Mouse (Mus musculus): ENCODE results near the gene Gm11437. TPM values are rescaled to one million over a fixed set of nuclear protein-coding genes. Genes with fewer than 3 reads are reported as not detected.

Gene Gm11437
- polyA plus RNA-seq, 1 experiment from 2014 or later, result not detected

- Histone ChIP-seq H3K4me3 (replicated peaks) (peak overlapping the region; percentile 77; the same call in 1 of the 2 replicates), H3K27me3 (peaks cover 9% of the 10 kb centered on the region; the same call in 1 of the 2 replicates), H3K4me1 (peaks cover 24% of the 10 kb centered on the region), H3K27ac (no peak overlapping the region), H3K9ac (no peak overlapping the region), H3K36me3 (replicated peaks) (no peaks in the 10 kb centered on the region), H3K4me2 (peak overlapping the region; percentile 80), H3K9me3 (no peaks in the 10 kb centered on the region)
- 46% methylated on average over 4 of the region's 4 CpGs for WGBS
- ATAC-seq (ENCODE audit: low FRiP score), result no peak
These were observed 11.3 kb upstream of the Gm11437 start for GRCm38 (mm10) chr11:84178571-84178970.

GRCm38 (mm10) chr11:84172539-84173435 lies 5.5 kb upstream of the Gm11437 start:
- no peak overlapping the region for H3K4me2 ChIP-seq
- 64% methylated on average over 11 of the region's 11 CpGs for WGBS
- no peaks in the 10 kb centered on the region for H3K9me3 ChIP-seq
- H3K4me3 ChIP-seq (replicated peaks), result no peak overlapping the region
- no peak overlapping the region for H3K27ac ChIP-seq
- H3K36me3 ChIP-seq (replicated peaks), result no peaks in the 10 kb centered on the region
- no peak for ATAC-seq (ENCODE audit: low FRiP score)
- H3K9ac ChIP-seq, result no peak overlapping the region
- H3K27me3 ChIP-seq, result peaks cover 11% of the 10 kb centered on the region; the same call in 1 of the 2 replicates
- H3K4me1 ChIP-seq, result no peaks in the 10 kb centered on the region; the same call in 1 of the 2 replicates

- Histone ChIP-seq H3K4me2 (no peak overlapping the region), H3K4me3 (replicated peaks) (no peak overlapping the region), H3K4me1 (no peaks in the 10 kb centered on the region; the same call in 1 of the 2 replicates), H3K9me3 (no peaks in the 10 kb centered on the region), H3K27me3 (peaks cover 12% of the 10 kb centered on the region), H3K27ac (no peak overlapping the region), H3K9ac (no peak overlapping the region), H3K36me3 (replicated peaks) (no peaks in the 10 kb centered on the region)
- ATAC-seq (ENCODE audit: low FRiP score), result no peak
- 30% methylated on average over 7 of the region's 7 CpGs for WGBS
These were observed 1.5 kb upstream of the Gm11437 start for GRCm38 (mm10) chr11:84168701-84169288.

- no peak for ATAC-seq (ENCODE audit: low FRiP score)
- Histone ChIP-seq H3K4me3 (replicated peaks) (no peak overlapping the region), H3K36me3 (replicated peaks) (no peaks in the 10 kb centered on the region), H3K9ac (no peak overlapping the region), H3K27me3 (peaks cover 12% of the 10 kb centered on the region), H3K4me2 (no peak overlapping the region), H3K9me3 (no peaks in the 10 kb centered on the region), H3K27ac (no peak overlapping the region), H3K4me1 (no peaks in the 10 kb centered on the region)
- 78% methylated on average over 4 of the region's 4 CpGs for WGBS
These were observed 2.7 kb downstream of the Gm11437 start for GRCm38 (mm10) chr11:84164561-84164960.

GRCm38 (mm10) chr11:84164123-84164522 lies 3.2 kb downstream of the Gm11437 start:
- no peak overlapping the region for H3K4me2 ChIP-seq
- no peak overlapping the region for H3K9ac ChIP-seq
- no peak overlapping the region for H3K4me3 ChIP-seq (replicated peaks)
- no peaks in the 10 kb centered on the region for H3K4me1 ChIP-seq
- H3K9me3 ChIP-seq, result no peaks in the 10 kb centered on the region
- peaks cover 11% of the 10 kb centered on the region for H3K27me3 ChIP-seq
- no peak overlapping the region for H3K27ac ChIP-seq
- 86% methylated on average over 6 of the region's 6 CpGs for WGBS
- ATAC-seq (ENCODE audit: low FRiP score), result no peak
- H3K36me3 ChIP-seq (replicated peaks), result no peaks in the 10 kb centered on the region

GRCm38 (mm10) chr11:84156535-84157262 lies 10.6 kb downstream of the Gm11437 start:
- H3K27me3 ChIP-seq, result no peaks in the 10 kb centered on the region
- H3K36me3 ChIP-seq (replicated peaks), result no peaks in the 10 kb centered on the region
- no peak overlapping the region for H3K27ac ChIP-seq
- no peak for ATAC-seq (ENCODE audit: low FRiP score)
- no peaks in the 10 kb centered on the region for H3K4me1 ChIP-seq
- H3K9ac ChIP-seq, result no peak overlapping the region
- H3K4me3 ChIP-seq (replicated peaks), result no peak overlapping the region
- WGBS, result 96% methylated on average over 4 of the region's 4 CpGs
- no peak overlapping the region for H3K4me2 ChIP-seq
- no peaks in the 10 kb centered on the region for H3K9me3 ChIP-seq

- Histone ChIP-seq H3K9me3 (no peaks in the 10 kb centered on the region), H3K36me3 (replicated peaks) (no peaks in the 10 kb centered on the region), H3K9ac (no peak overlapping the region), H3K4me3 (replicated peaks) (no peak overlapping the region), H3K4me2 (no peak overlapping the region), H3K4me1 (no peaks in the 10 kb centered on the region), H3K27me3 (no peaks in the 10 kb centered on the region), H3K27ac (no peak overlapping the region)
- no peak for ATAC-seq (ENCODE audit: low FRiP score)
- 62% methylated on average over 2 of the region's 2 CpGs for WGBS
These were observed 16.4 kb downstream of the Gm11437 start for GRCm38 (mm10) chr11:84150884-84151283.

- Histone ChIP-seq H3K4me2 (no peak overlapping the region), H3K9ac (no peak overlapping the region), H3K36me3 (replicated peaks) (no peaks in the 10 kb centered on the region), H3K27me3 (no peaks in the 10 kb centered on the region), H3K4me1 (no peaks in the 10 kb centered on the region), H3K27ac (no peak overlapping the region), H3K9me3 (no peaks in the 10 kb centered on the region), H3K4me3 (replicated peaks) (no peak overlapping the region)
- ATAC-seq (ENCODE audit: low FRiP score), result no peak
- WGBS, result 62% methylated on average over 3 of the region's 3 CpGs
These were observed 21.2 kb downstream of the Gm11437 start for GRCm38 (mm10) chr11:84146081-84146480.

- Histone ChIP-seq H3K27me3 (no peaks in the 10 kb centered on the region), H3K4me3 (replicated peaks) (no peak overlapping the region), H3K36me3 (replicated peaks) (no peaks in the 10 kb centered on the region), H3K4me2 (no peak overlapping the region), H3K27ac (no peak overlapping the region), H3K4me1 (no peaks in the 10 kb centered on the region), H3K9ac (no peak overlapping the region), H3K9me3 (no peaks in the 10 kb centered on the region)
- 77% methylated on average over 10 of the region's 10 CpGs for WGBS
- no peak for ATAC-seq (ENCODE audit: low FRiP score)
These were observed 22.0 kb downstream of the Gm11437 start for GRCm38 (mm10) chr11:84145201-84145798.

GRCm38 (mm10) chr11:84141752-84142151 lies 25.5 kb downstream of the Gm11437 start:
- H3K4me1 ChIP-seq, result no peaks in the 10 kb centered on the region
- no peak overlapping the region for H3K27ac ChIP-seq
- no peak for ATAC-seq (ENCODE audit: low FRiP score)
- no peak overlapping the region for H3K4me2 ChIP-seq
- no peak overlapping the region for H3K9ac ChIP-seq
- no peaks in the 10 kb centered on the region for H3K9me3 ChIP-seq
- H3K27me3 ChIP-seq, result no peaks in the 10 kb centered on the region
- 66% methylated on average over 2 of the region's 2 CpGs for WGBS
- H3K4me3 ChIP-seq (replicated peaks), result no peak overlapping the region
- no peaks in the 10 kb centered on the region for H3K36me3 ChIP-seq (replicated peaks)

- 35% methylated on average over 3 of the region's 3 CpGs for WGBS
- Histone ChIP-seq H3K27me3 (no peaks in the 10 kb centered on the region), H3K4me3 (replicated peaks) (no peak overlapping the region), H3K9me3 (no peaks in the 10 kb centered on the region), H3K4me2 (no peak overlapping the region), H3K36me3 (replicated peaks) (no peaks in the 10 kb centered on the region), H3K9ac (no peak overlapping the region), H3K4me1 (peaks cover 2% of the 10 kb centered on the region; the same call in 1 of the 2 replicates), H3K27ac (no peak overlapping the region)
- no peak for ATAC-seq (ENCODE audit: low FRiP score)
These were observed 30.8 kb downstream of the Gm11437 start for GRCm38 (mm10) chr11:84136453-84136852.

GRCm38 (mm10) chr11:84134331-84134860 lies 32.9 kb downstream of the Gm11437 start:
- no peaks in the 10 kb centered on the region for H3K36me3 ChIP-seq (replicated peaks)
- no peaks in the 10 kb centered on the region for H3K27me3 ChIP-seq
- no peak overlapping the region for H3K27ac ChIP-seq
- WGBS, result 91% methylated on average over 2 of the region's 2 CpGs
- ATAC-seq (ENCODE audit: low FRiP score), result no peak
- no peak overlapping the region for H3K9ac ChIP-seq
- H3K4me2 ChIP-seq, result no peak overlapping the region
- H3K4me1 ChIP-seq, result peaks cover 7% of the 10 kb centered on the region; the same call in 1 of the 2 replicates
- H3K9me3 ChIP-seq, result no peaks in the 10 kb centered on the region
- H3K4me3 ChIP-seq (replicated peaks), result no peak overlapping the region
